In genomic region chr2:172005970-172006369, GRCm38 (mm10) we compare ENCODE assay signal across 9 mouse cellular contexts. TPM values are rescaled to one million over a fixed set of nuclear protein-coding genes. Genes with fewer than 3 reads are reported as not detected.
A peak's percentile ranks its signal among the peaks of the same experiment; 100 is the strongest.
DNase-seq lines count a peak whose midpoint lies in the region; ATAC-seq and TF ChIP-seq lines count a peak whose summit lies in the region.
"Had no signal": no experiment of that assay in that cellular context is flagged by ENCODE, and none has a peak within 500 bp of the region (broad histone marks: within the 10 kb centered on the region; RNA-seq: fewer than 3 reads in every experiment).

No protein-coding gene starts in this region.

- H3K36me3 ChIP-seq in midbrain, postnatal 0 days (ENCODE audit: insufficient read depth, low read length), result no peaks in the 10 kb centered on the region

- H3K4me1 ChIP-seq in midbrain, postnatal 0 days (ENCODE audit: insufficient read depth, low read length), result no peaks in the 10 kb centered on the region

- peak; percentile 52; the same call in 1 of the 2 replicates for ATAC-seq in midbrain, postnatal 0 days (ENCODE audit: low FRiP score)

- H3K4me2 ChIP-seq in midbrain, postnatal 0 days (ENCODE audit: low read depth, low read length, poor library complexity, severe bottlenecking), result no peak overlapping the region

- no peaks in the 10 kb centered on the region for H3K27me3 ChIP-seq in midbrain, postnatal 0 days (ENCODE audit: insufficient read depth, low read length)

- no peak overlapping the region for H3K27ac ChIP-seq in midbrain, postnatal 0 days (ENCODE audit: low read depth, low read length)
- H3K27ac ChIP-seq: heart, adult 2 months had no signal

- intact Hi-C loops in left cerebral cortex, postnatal 4 days (cut with DNase I), result no loop called here
- intact Hi-C loops in left cerebral cortex, postnatal 36 days (cut with DNase I), result no loop called here

- no peak overlapping the region for H3K4me3 ChIP-seq in midbrain, postnatal 0 days (ENCODE audit: low read depth, low read length)
- H3K4me3 ChIP-seq: heart, adult 2 months had no signal

- TF ChIP-seq CTCF in midbrain, postnatal 0 days (IDR thresholded peaks at IDR 0.05), result no peak

- DNase-seq in cerebellum, postnatal 10 days, result peak; percentile 92 to 95
- no peak for DNase-seq in cerebellum, adult 8-10 months
- DNase-seq in left cerebral cortex, postnatal 4 days, result peak; percentile 95
- DNase-seq in left cerebral cortex, postnatal 36 days (ENCODE audit: low spot score in 2 of 2), result no peak
- DNase-seq in kidney, postnatal 14 days, result peak; percentile 41
- peak; percentile 85 for DNase-seq in midbrain, postnatal 0 days (ENCODE audit: low spot score)
- no peak for DNase-seq in thymus, postnatal 4 days
- no peak for DNase-seq in adrenal gland, postnatal 14 days
- DNase-seq: heart, adult 2 months had no signal

- no peak overlapping the region for H3K9ac ChIP-seq in midbrain, postnatal 0 days (replicated peaks; ENCODE audit: low read length, poor library complexity, severe bottlenecking)

- H3K9me3 ChIP-seq in midbrain, postnatal 0 days (ENCODE audit: low read length), result no peaks in the 10 kb centered on the region

- WGBS in midbrain, postnatal 0 days, result 21% methylated on average over 7 of the region's 7 CpGs

RNA-seq across cellular contexts. Expression of gene Cbln4, which starts 37.3 kb away (rescaled TPM):
- 10 to 100 TPM in 1 of 2 experiments, 1 to 10 TPM in 1; 7.8 to 12.3 TPM for total RNA-seq in left cerebral cortex, postnatal 4 days (2021)
- total RNA-seq in left cerebral cortex, postnatal 36 days (2021), result 10 to 100 TPM; 20.0 to 22.1 TPM
- total RNA-seq in midbrain, postnatal 0 days (2014; rRNA removed), result 34.4 and 35.7 TPM in 2 replicates
- polyA plus RNA-seq in midbrain, postnatal 0 days (2015; fragmentation: Nextera tagmentation; extraction: Ambion mirVana), result 46.7 and 48.3 TPM in 2 replicates
- total RNA-seq in adrenal gland, postnatal 14 days (2021), result not detected in 2 replicates
- total RNA-seq: heart, adult 2 months had no signal
- polyA plus RNA-seq: heart, adult 2 months had no signal

Comparison
In these comparisons a context has a peak if more than half of its experiments do, and no peak if none do; other contexts are left out.
1. DNase-seq: peak in cerebellum, postnatal 10 days (2 of 2), left cerebral cortex, postnatal 4 days (single experiment), kidney, postnatal 14 days (single experiment) and midbrain, postnatal 0 days (single experiment); none in cerebellum, adult 8-10 months (single experiment), left cerebral cortex, postnatal 36 days (0 of 2), thymus, postnatal 4 days (single experiment) and adrenal gland, postnatal 14 days (single experiment).